Mouse (Mus musculus): ENCODE data around the gene Dennd1b. TPM values are rescaled to one million over a fixed set of nuclear protein-coding genes. Genes with fewer than 3 reads are reported as not detected.
A peak's percentile ranks its signal among the peaks of the same experiment; 100 is the strongest.

Dennd1b gene
- polyA plus RNA-seq, 1 experiment from 2014 or later, result 18.3 TPM

GRCm38 (mm10) chr1:139079000-139079399 is 115.8 kb downstream of the Dennd1b start:
- Histone ChIP-seq H3K36me3 (ENCODE audit: control insufficient read depth, insufficient read depth) (no peaks in the 10 kb centered on the region), H3K9ac (ENCODE audit: low read depth, low read length) (no peak overlapping the region), H3K27me3 (replicated peaks; ENCODE audit: control insufficient read depth, insufficient read depth, low read length) (no peaks in the 10 kb centered on the region), H3K27ac (ENCODE audit: low read depth, low read length) (no peak overlapping the region), H3K4me2 (replicated peaks; ENCODE audit: low read depth) (no peak overlapping the region), H3K9me3 (ENCODE audit: control insufficient read depth) (no peaks in the 10 kb centered on the region), H3K4me1 (replicated peaks; ENCODE audit: control insufficient read depth, insufficient read depth, low read length) (no peaks in the 10 kb centered on the region), H3K4me3 (ENCODE audit: low read depth, low read length) (no peak overlapping the region)
- ATAC-seq, result no peak
- no peak for TF ChIP-seq CTCF (IDR thresholded peaks at IDR 0.05; ENCODE audit: low read depth)
- WGBS, result 86% methylated on average over 8 of the region's 8 CpGs

GRCm38 (mm10) chr1:139079523-139079922 is 116.3 kb downstream of the Dennd1b start:
- Histone ChIP-seq H3K9ac (ENCODE audit: low read depth, low read length) (no peak overlapping the region), H3K27me3 (replicated peaks; ENCODE audit: control insufficient read depth, insufficient read depth, low read length) (no peaks in the 10 kb centered on the region)
- WGBS, result 79% methylated on average over 6 of the region's 6 CpGs

GRCm38 (mm10) chr1:139080517-139081386 is 117.5 kb downstream of the Dennd1b start:
- H3K9me3 ChIP-seq (ENCODE audit: control insufficient read depth), result no peaks in the 10 kb centered on the region
- H3K36me3 ChIP-seq (ENCODE audit: control insufficient read depth, insufficient read depth), result no peaks in the 10 kb centered on the region
- 82% methylated on average over 16 of the region's 16 CpGs for WGBS
- H3K4me3 ChIP-seq (ENCODE audit: low read depth, low read length), result no peak overlapping the region
- H3K27ac ChIP-seq (ENCODE audit: low read depth, low read length), result no peak overlapping the region
- no peaks in the 10 kb centered on the region for H3K27me3 ChIP-seq (replicated peaks; ENCODE audit: control insufficient read depth, insufficient read depth, low read length)
- no peaks in the 10 kb centered on the region for H3K4me1 ChIP-seq (replicated peaks; ENCODE audit: control insufficient read depth, insufficient read depth, low read length)
- ATAC-seq, result no peak
- H3K9ac ChIP-seq (ENCODE audit: low read depth, low read length), result no peak overlapping the region
- no peak for TF ChIP-seq CTCF (IDR thresholded peaks at IDR 0.05; ENCODE audit: low read depth)
- no peak overlapping the region for H3K4me2 ChIP-seq (replicated peaks; ENCODE audit: low read depth)

More at GRCm38 (mm10) chr1:139079523-139079922, 116.3 kb downstream of the Dennd1b start:
- no peaks in the 10 kb centered on the region for H3K4me1 ChIP-seq (replicated peaks; ENCODE audit: control insufficient read depth, insufficient read depth, low read length)
- H3K27ac ChIP-seq (ENCODE audit: low read depth, low read length), result no peak overlapping the region
- TF ChIP-seq CTCF (IDR thresholded peaks at IDR 0.05; ENCODE audit: low read depth), result peak; percentile 34
- H3K4me3 ChIP-seq (ENCODE audit: low read depth, low read length), result no peak overlapping the region
- H3K4me2 ChIP-seq (replicated peaks; ENCODE audit: low read depth), result no peak overlapping the region
- no peaks in the 10 kb centered on the region for H3K9me3 ChIP-seq (ENCODE audit: control insufficient read depth)
- no peaks in the 10 kb centered on the region for H3K36me3 ChIP-seq (ENCODE audit: control insufficient read depth, insufficient read depth)
- no peak for ATAC-seq

GRCm38 (mm10) chr1:139083382-139083781 is 120.1 kb downstream of the Dennd1b start:
- no peaks in the 10 kb centered on the region for H3K9me3 ChIP-seq (ENCODE audit: control insufficient read depth)
- TF ChIP-seq CTCF (IDR thresholded peaks at IDR 0.05; ENCODE audit: low read depth), result peak; percentile 63
- H3K27ac ChIP-seq (ENCODE audit: low read depth, low read length), result no peak overlapping the region
- H3K4me2 ChIP-seq (replicated peaks; ENCODE audit: low read depth), result no peak overlapping the region
- 66% methylated on average over 2 of the region's 2 CpGs for WGBS
- H3K27me3 ChIP-seq (replicated peaks; ENCODE audit: control insufficient read depth, insufficient read depth, low read length), result no peaks in the 10 kb centered on the region
- H3K36me3 ChIP-seq (ENCODE audit: control insufficient read depth, insufficient read depth), result no peaks in the 10 kb centered on the region
- H3K4me3 ChIP-seq (ENCODE audit: low read depth, low read length), result no peak overlapping the region
- H3K4me1 ChIP-seq (replicated peaks; ENCODE audit: control insufficient read depth, insufficient read depth, low read length), result no peaks in the 10 kb centered on the region
- ATAC-seq, result no peak
- H3K9ac ChIP-seq (ENCODE audit: low read depth, low read length), result no peak overlapping the region

- ATAC-seq, result no peak
- Histone ChIP-seq H3K27ac (ENCODE audit: low read depth, low read length) (no peak overlapping the region), H3K36me3 (ENCODE audit: control insufficient read depth, insufficient read depth) (peaks cover 3% of the 10 kb centered on the region; the same call in 1 of the 2 replicates), H3K4me2 (replicated peaks; ENCODE audit: low read depth) (no peak overlapping the region), H3K4me1 (replicated peaks; ENCODE audit: control insufficient read depth, insufficient read depth, low read length) (no peaks in the 10 kb centered on the region), H3K9me3 (ENCODE audit: control insufficient read depth) (no peaks in the 10 kb centered on the region), H3K9ac (ENCODE audit: low read depth, low read length) (no peak overlapping the region), H3K4me3 (ENCODE audit: low read depth, low read length) (no peak overlapping the region), H3K27me3 (replicated peaks; ENCODE audit: control insufficient read depth, insufficient read depth, low read length) (no peaks in the 10 kb centered on the region)
- 68% methylated on average over 3 of the region's 3 CpGs for WGBS
- TF ChIP-seq CTCF (IDR thresholded peaks at IDR 0.05; ENCODE audit: low read depth), result no peak
Measured at GRCm38 (mm10) chr1:139087564-139087963, 124.3 kb downstream of the Dennd1b start.

- no peaks in the 10 kb centered on the region for H3K27me3 ChIP-seq (replicated peaks; ENCODE audit: control insufficient read depth, insufficient read depth, low read length)
- H3K4me1 ChIP-seq (replicated peaks; ENCODE audit: control insufficient read depth, insufficient read depth, low read length), result no peaks in the 10 kb centered on the region
- ATAC-seq, result no peak
- no peak for TF ChIP-seq CTCF (IDR thresholded peaks at IDR 0.05; ENCODE audit: low read depth)
- 89% methylated on average over 3 of the region's 3 CpGs for WGBS
- H3K27ac ChIP-seq (ENCODE audit: low read depth, low read length), result no peak overlapping the region
- H3K36me3 ChIP-seq (ENCODE audit: control insufficient read depth, insufficient read depth), result peaks cover 5% of the 10 kb centered on the region; the same call in 1 of the 2 replicates
- no peak overlapping the region for H3K4me2 ChIP-seq (replicated peaks; ENCODE audit: low read depth)
- H3K9ac ChIP-seq (ENCODE audit: low read depth, low read length), result no peak overlapping the region
- H3K9me3 ChIP-seq (ENCODE audit: control insufficient read depth), result no peaks in the 10 kb centered on the region
- H3K4me3 ChIP-seq (ENCODE audit: low read depth, low read length), result no peak overlapping the region
Measured at GRCm38 (mm10) chr1:139090744-139091143, 127.5 kb downstream of the Dennd1b start.
